Comparison of ENCODE assay signal across 20 mouse cellular contexts in genomic region chr8:84071921-84072320, GRCm38 (mm10). TPM values are rescaled to one million over a fixed set of nuclear protein-coding genes. Genes with fewer than 3 reads are reported as not detected.
DNase-seq lines count a peak whose midpoint lies in the region; ATAC-seq and TF ChIP-seq lines count a peak whose summit lies in the region.
"Had no signal": no experiment of that assay in that cellular context is flagged by ENCODE, and none has a peak within 500 bp of the region (broad histone marks: within the 10 kb centered on the region; RNA-seq: fewer than 3 reads in every experiment).

No protein-coding gene starts in this region.

- ATAC-seq in kidney, postnatal 0 days (replicated peaks; ENCODE audit: low FRiP score, low read depth): peak; percentile 30
- ATAC-seq in midbrain, embryonic 14.5 days (ENCODE audit: low FRiP score, low TSS enrichment): no peak
- no peak for ATAC-seq in limb, embryonic 13.5 days (ENCODE audit: low FRiP score, low read depth)
- ATAC-seq: forebrain, embryonic 13.5 days; intestine, postnatal 0 days; liver, postnatal 0 days had no signal

- no peak overlapping the region for H3K9ac ChIP-seq in kidney, postnatal 0 days (ENCODE audit: low read depth, low read length)
- no peak overlapping the region for H3K9ac ChIP-seq in midbrain, embryonic 14.5 days (replicated peaks; ENCODE audit: low read length)
- 0 out of 2 replicates have a peak overlapping the region, but pooled peaks have one; percentile 8 for H3K9ac ChIP-seq in limb, embryonic 13.5 days
- H3K9ac ChIP-seq: embryonic facial prominence, embryonic 15.5 days; forebrain, embryonic 13.5 days; liver, postnatal 0 days had no signal

- intact Hi-C loops in gastrocnemius, postnatal 14 days (cut with DNase I; ENCODE audit: low total_unique reads): no loop called here
- intact Hi-C loops in gastrocnemius, postnatal 36 days (cut with DNase I): no loop called here

- H3K27me3 ChIP-seq in kidney, postnatal 0 days (ENCODE audit: insufficient read depth, low read length): no peaks in the 10 kb centered on the region
- no peaks in the 10 kb centered on the region for H3K27me3 ChIP-seq in midbrain, embryonic 10.5 days (ENCODE audit: low read depth, poor library complexity, severe bottlenecking)
- no peaks in the 10 kb centered on the region for H3K27me3 ChIP-seq in midbrain, embryonic 14.5 days (ENCODE audit: control insufficient read depth, insufficient read depth, low read length)
- H3K27me3 ChIP-seq in limb, embryonic 13.5 days: no peaks in the 10 kb centered on the region
- H3K27me3 ChIP-seq: embryonic facial prominence, embryonic 15.5 days; forebrain, embryonic 13.5 days had no signal

- peaks cover 38% of the 10 kb centered on the region for H3K4me1 ChIP-seq in kidney, postnatal 0 days (replicated peaks; ENCODE audit: insufficient read depth, low read length)
- H3K4me1 ChIP-seq in midbrain, embryonic 10.5 days: peaks cover 69% of the 10 kb centered on the region
- peaks cover 29% of the 10 kb centered on the region for H3K4me1 ChIP-seq in midbrain, embryonic 14.5 days (ENCODE audit: control insufficient read depth, insufficient read depth, low read length)
- peaks cover 43% of the 10 kb centered on the region for H3K4me1 ChIP-seq in limb, embryonic 13.5 days

- no peak overlapping the region for H3K4me3 ChIP-seq in kidney, postnatal 0 days (replicated peaks; ENCODE audit: low read depth, low read length)
- no peak overlapping the region for H3K4me3 ChIP-seq in midbrain, embryonic 10.5 days
- no peak overlapping the region for H3K4me3 ChIP-seq in midbrain, embryonic 14.5 days (replicated peaks; ENCODE audit: low read depth, low read length)
- no peak overlapping the region for H3K4me3 ChIP-seq in limb, embryonic 13.5 days
- H3K4me3 ChIP-seq: embryonic facial prominence, embryonic 15.5 days; forebrain, embryonic 13.5 days had no signal

- DNase-seq in gastrocnemius, postnatal 14 days: peak; percentile 47
- DNase-seq in gastrocnemius, postnatal 36 days: no peak
- DNase-seq in kidney, postnatal 0 days (ENCODE audit: low spot score): peak; percentile 71
- DNase-seq in kidney, postnatal 10 days: no peak
- DNase-seq in midbrain, embryonic 10.5 days (ENCODE audit: low spot score): no peak
- no peak for DNase-seq in midbrain, embryonic 14.5 days
- no peak for DNase-seq in embryo, embryonic 10.5 days (ENCODE audit: low spot score)
- DNase-seq: cerebellum, adult 8-10 months; liver, postnatal 0 days; right cerebral cortex, postnatal 25 days; thymus, adult 18-20 months had no signal

- TF ChIP-seq CTCF in kidney, postnatal 0 days (IDR thresholded peaks at IDR 0.05; ENCODE audit: low read depth): no peak

- 53% methylated on average over 3 of the region's 3 CpGs for WGBS in kidney, postnatal 0 days
- 86% methylated on average over 3 of the region's 3 CpGs for WGBS in midbrain, embryonic 10.5 days
- WGBS in midbrain, embryonic 14.5 days: 67% methylated on average over 3 of the region's 3 CpGs
- 78% methylated on average over 3 of the region's 3 CpGs for WGBS in limb, embryonic 13.5 days

- H3K4me2 ChIP-seq in kidney, postnatal 0 days (ENCODE audit: low read length): no peak overlapping the region
- no peak overlapping the region for H3K4me2 ChIP-seq in midbrain, embryonic 14.5 days (ENCODE audit: low read length)
- H3K4me2 ChIP-seq in limb, embryonic 13.5 days (replicated peaks): no peak overlapping the region
- H3K4me2 ChIP-seq: embryonic facial prominence, embryonic 15.5 days; forebrain, embryonic 13.5 days; midbrain, embryonic 11.5 days had no signal

- H3K36me3 ChIP-seq in kidney, postnatal 0 days (ENCODE audit: insufficient read depth, low read length): no peaks in the 10 kb centered on the region
- peaks cover 31% of the 10 kb centered on the region for H3K36me3 ChIP-seq in midbrain, embryonic 10.5 days
- peaks cover 24% of the 10 kb centered on the region for H3K36me3 ChIP-seq in midbrain, embryonic 14.5 days (ENCODE audit: control insufficient read depth, insufficient read depth, low read length)
- H3K36me3 ChIP-seq in limb, embryonic 13.5 days: peaks cover 29% of the 10 kb centered on the region

- peak overlapping the region; percentile 13; the same call in 1 of the 2 replicates for H3K27ac ChIP-seq in kidney, postnatal 0 days
- H3K27ac ChIP-seq in midbrain, embryonic 10.5 days (replicated peaks): peak overlapping the region; percentile 28; the same call in 1 of the 2 replicates
- H3K27ac ChIP-seq in midbrain, embryonic 14.5 days (replicated peaks; ENCODE audit: low read depth, low read length): no peak overlapping the region
- H3K27ac ChIP-seq in limb, embryonic 13.5 days: no peak overlapping the region
- H3K27ac ChIP-seq: embryonic facial prominence, embryonic 15.5 days; forebrain, embryonic 13.5 days had no signal

- no peaks in the 10 kb centered on the region for H3K9me3 ChIP-seq in kidney, postnatal 0 days (replicated peaks; ENCODE audit: low read length)
- H3K9me3 ChIP-seq in midbrain, embryonic 10.5 days (replicated peaks): no peaks in the 10 kb centered on the region
- no peaks in the 10 kb centered on the region for H3K9me3 ChIP-seq in midbrain, embryonic 14.5 days (ENCODE audit: control insufficient read depth, low read length)
- H3K9me3 ChIP-seq in limb, embryonic 13.5 days: no peaks in the 10 kb centered on the region
- H3K9me3 ChIP-seq: embryonic facial prominence, embryonic 15.5 days; forebrain, embryonic 13.5 days had no signal

RNA-seq across cellular contexts. Expression of gene Rfx1, which starts 5.3 kb away (rescaled TPM):
- 1 to 10 TPM; 5.2 to 5.9 TPM for total RNA-seq in gastrocnemius, postnatal 14 days (2021)
- 1 to 10 TPM; 4.7 TPM for total RNA-seq in gastrocnemius, postnatal 36 days (2021)
- polyA plus RNA-seq in kidney, postnatal 0 days (2015; fragmentation: Nextera tagmentation; extraction: Ambion mirVana): 6.7 and 7.4 TPM in 2 replicates
- polyA plus RNA-seq in midbrain, embryonic 10.5 days (2016; fragmentation: Nextera tagmentation; extraction: Ambion mirVana): 7.7 and 8.6 TPM in 2 replicates
- polyA plus RNA-seq in midbrain, embryonic 14.5 days (2014; fragmentation: Nextera tagmentation; extraction: Ambion mirVana): 11.2 and 12.2 TPM in 2 replicates
- 9.5 and 10.1 TPM in 2 replicates for polyA plus RNA-seq in limb, embryonic 13.5 days (2015; fragmentation: Nextera tagmentation; extraction: Ambion mirVana)

RNA-seq across cellular contexts. Expression of gene Gm10643, which starts 7.0 kb away (rescaled TPM):
- total RNA-seq in gastrocnemius, postnatal 14 days (2021): 1 to 10 TPM; 2.6 TPM
- total RNA-seq in gastrocnemius, postnatal 36 days (2021): 1 to 10 TPM; 1.6 to 1.7 TPM
- polyA plus RNA-seq in kidney, postnatal 0 days (2015; fragmentation: Nextera tagmentation; extraction: Ambion mirVana): 1.8 TPM in 2 replicates
- 0.69 and 1.6 TPM in 2 replicates for polyA plus RNA-seq in midbrain, embryonic 10.5 days (2016; fragmentation: Nextera tagmentation; extraction: Ambion mirVana)
- 1.5 and 2.4 TPM in 2 replicates for polyA plus RNA-seq in midbrain, embryonic 14.5 days (2014; fragmentation: Nextera tagmentation; extraction: Ambion mirVana)
- 1.5 and 1.6 TPM in 2 replicates for polyA plus RNA-seq in limb, embryonic 13.5 days (2015; fragmentation: Nextera tagmentation; extraction: Ambion mirVana)

RNA-seq across cellular contexts. Expression of gene Rln3, which starts 27.1 kb away (rescaled TPM):
- total RNA-seq in gastrocnemius, postnatal 14 days (2021): not detected
- total RNA-seq in gastrocnemius, postnatal 36 days (2021): not detected
- not detected in 2 replicates for polyA plus RNA-seq in kidney, postnatal 0 days (2015; fragmentation: Nextera tagmentation; extraction: Ambion mirVana)
- polyA plus RNA-seq in midbrain, embryonic 10.5 days (2016; fragmentation: Nextera tagmentation; extraction: Ambion mirVana): 0.20 TPM in 1 of 2 replicates, not detected in the other
- 1.2 TPM in 1 of 2 replicates, not detected in the other for polyA plus RNA-seq in midbrain, embryonic 14.5 days (2014; fragmentation: Nextera tagmentation; extraction: Ambion mirVana)
- polyA plus RNA-seq in limb, embryonic 13.5 days (2015; fragmentation: Nextera tagmentation; extraction: Ambion mirVana): not detected in 2 replicates
- total RNA-seq: hematopoietic stem cell, adult 5-6 weeks; left cerebral cortex, adult 18-20 months had no signal
- polyA plus RNA-seq: cortical plate, adult 2 months; embryonic facial prominence, embryonic 15.5 days; forebrain, embryonic 13.5 days; intestine, postnatal 0 days; limb, embryonic 14.5 days; liver, postnatal 0 days; midbrain, embryonic 11.5 days had no signal

RNA-seq across cellular contexts. Expression of gene Il27ra, which starts 29.5 kb away (rescaled TPM):
- total RNA-seq in gastrocnemius, postnatal 14 days (2021): 1 to 10 TPM in 1 of 2 experiments, under 1 TPM in 1; 0.84 to 1.1 TPM
- under 1 TPM; 0.15 to 0.52 TPM for total RNA-seq in gastrocnemius, postnatal 36 days (2021)
- polyA plus RNA-seq in kidney, postnatal 0 days (2015; fragmentation: Nextera tagmentation; extraction: Ambion mirVana): 1.2 and 1.3 TPM in 2 replicates
- polyA plus RNA-seq in midbrain, embryonic 10.5 days (2016; fragmentation: Nextera tagmentation; extraction: Ambion mirVana): 0.17 and 0.21 TPM in 2 replicates
- polyA plus RNA-seq in midbrain, embryonic 14.5 days (2014; fragmentation: Nextera tagmentation; extraction: Ambion mirVana): 0.16 and 0.33 TPM in 2 replicates
- 0.98 and 1.1 TPM in 2 replicates for polyA plus RNA-seq in limb, embryonic 13.5 days (2015; fragmentation: Nextera tagmentation; extraction: Ambion mirVana)

RNA-seq across cellular contexts. Expression of gene Dcaf15, which starts 32.6 kb away (rescaled TPM):
- 1 to 10 TPM; 5.8 to 7.1 TPM for total RNA-seq in gastrocnemius, postnatal 14 days (2021)
- total RNA-seq in gastrocnemius, postnatal 36 days (2021): 1 to 10 TPM; 4.8 to 5.1 TPM
- 7.5 TPM in 2 replicates for polyA plus RNA-seq in kidney, postnatal 0 days (2015; fragmentation: Nextera tagmentation; extraction: Ambion mirVana)
- 16.3 and 17.5 TPM in 2 replicates for polyA plus RNA-seq in midbrain, embryonic 10.5 days (2016; fragmentation: Nextera tagmentation; extraction: Ambion mirVana)
- 19.9 and 26.0 TPM in 2 replicates for polyA plus RNA-seq in midbrain, embryonic 14.5 days (2014; fragmentation: Nextera tagmentation; extraction: Ambion mirVana)
- 12.4 and 13.3 TPM in 2 replicates for polyA plus RNA-seq in limb, embryonic 13.5 days (2015; fragmentation: Nextera tagmentation; extraction: Ambion mirVana)

Comparison
In these comparisons a context has a peak if more than half of its experiments do, and no peak if none do; other contexts are left out.
1. DNase-seq: peak in gastrocnemius, postnatal 14 days (single experiment) and kidney, postnatal 0 days (single experiment); none in gastrocnemius, postnatal 36 days (0 of 2), kidney, postnatal 10 days (single experiment), midbrain, embryonic 10.5 days (single experiment), midbrain, embryonic 14.5 days (single experiment) and embryo, embryonic 10.5 days (single experiment).
2. H3K27ac ChIP-seq: peak in kidney, postnatal 0 days (single experiment) and midbrain, embryonic 10.5 days (single experiment); none in midbrain, embryonic 14.5 days (single experiment) and limb, embryonic 13.5 days (single experiment).